Mouse (Mus musculus): ENCODE measurements around the gene Entr1.

Entr1 gene

GRCm38 (mm10) chr2:26351358-26352290, 37.5 kb downstream of the Entr1 start, which contains the start of gene Dnlz:
Gene Dnlz (minus strand): TSS chr2:26352110.
- peak; percentile 70 for DNase-seq (ENCODE audit: extremely low read depth, low read depth)

GRCm38 (mm10) chr2:26348241-26348640, 40.9 kb downstream of the Entr1 start:
- no peak for DNase-seq (ENCODE audit: extremely low read depth, low read depth)

- DNase-seq (ENCODE audit: extremely low read depth, low read depth): no peak
Observed at GRCm38 (mm10) chr2:26342609-26343490, 46.3 kb downstream of the Entr1 start.

- no peak for DNase-seq (ENCODE audit: extremely low read depth, low read depth)
Observed at GRCm38 (mm10) chr2:26342044-26342443, 47.1 kb downstream of the Entr1 start.

GRCm38 (mm10) chr2:26341510-26341981, 47.6 kb downstream of the Entr1 start:
- DNase-seq (ENCODE audit: extremely low read depth, low read depth): no peak

- no peak for DNase-seq (ENCODE audit: extremely low read depth, low read depth)
Observed at GRCm38 (mm10) chr2:26339204-26339551, 49.9 kb downstream of the Entr1 start.

GRCm38 (mm10) chr2:26338302-26339203, 50.6 kb downstream of the Entr1 start:
- DNase-seq (ENCODE audit: extremely low read depth, low read depth): no peak

Measured in MEL-GATA-1-ER (cell line).